ENCODE assay signal across 24 mouse cellular contexts in genomic region chr7:139125881-139126280, GRCm38 (mm10). TPM values are rescaled to one million over a fixed set of nuclear protein-coding genes. Genes with fewer than 3 reads are reported as not detected.
DNase-seq lines count a peak whose midpoint lies in the region; ATAC-seq lines count a peak whose summit lies in the region.
"Had no signal": no experiment of that assay in that cellular context is flagged by ENCODE, and none has a peak within 500 bp of the region (broad histone marks: within the 10 kb centered on the region; RNA-seq: fewer than 3 reads in every experiment).

No protein-coding gene starts in this region.

- peak; percentile 13 for DNase-seq in large intestine, adult 2 months (ENCODE audit: low read depth, low spot score)
- DNase-seq in adrenal gland, postnatal 36 days = no peak
- DNase-seq in embryonic facial prominence, embryonic 10.5 days (ENCODE audit: low spot score) = no peak
- DNase-seq: adrenal gland, adult 8-10 months; adrenal gland, postnatal 25 days; cerebellum, adult 18-20 months; cerebellum, adult 9-11 months; cerebellum, postnatal 25 days; embryo, embryonic 11 days; gastrocnemius, adult 2 months; gastrocnemius, postnatal 14 days; heart, adult 18-20 months; heart, postnatal 10 days; heart, postnatal 36 days had no signal

- H3K9me3 ChIP-seq in embryonic facial prominence, embryonic 10.5 days = no peaks in the 10 kb centered on the region
- H3K9me3 ChIP-seq: heart, embryonic 12.5 days; heart, embryonic 15.5 days had no signal

- no peak overlapping the region for H3K27ac ChIP-seq in embryonic facial prominence, embryonic 10.5 days (replicated peaks)
- H3K27ac ChIP-seq: gastrocnemius, adult 2 months; heart, embryonic 15.5 days; hindbrain, embryonic 14.5 days; hindbrain, postnatal 0 days had no signal

- 31% methylated on average over 4 of the region's 4 CpGs for WGBS in large intestine, adult 2 months
- WGBS in embryonic facial prominence, embryonic 10.5 days = 87% methylated on average over 4 of the region's 4 CpGs

- H3K27me3 ChIP-seq in embryonic facial prominence, embryonic 10.5 days (replicated peaks; ENCODE audit: low read depth, poor library complexity, severe bottlenecking) = peaks cover 4% of the 10 kb centered on the region; the same call in 1 of the 2 replicates

- H3K36me3 ChIP-seq in embryonic facial prominence, embryonic 10.5 days (replicated peaks) = no peaks in the 10 kb centered on the region
- H3K36me3 ChIP-seq: heart, embryonic 12.5 days; heart, embryonic 15.5 days had no signal

- no peak overlapping the region for H3K4me3 ChIP-seq in embryonic facial prominence, embryonic 10.5 days
- H3K4me3 ChIP-seq: gastrocnemius, adult 2 months; heart, embryonic 12.5 days; heart, embryonic 15.5 days had no signal

- ATAC-seq in common myeloid progenitor, adult 5-6 weeks (replicated peaks; ENCODE audit: low read depth, poor library complexity, severe bottlenecking) = peak; percentile 56
- ATAC-seq in megakaryocyte progenitor cell, adult 5-6 weeks (replicated peaks; ENCODE audit: poor library complexity) = peak; percentile 43
- ATAC-seq in erythroblast, adult 5-6 weeks (replicated peaks; ENCODE audit: low FRiP score, poor library complexity, severe bottlenecking) = no peak
- ATAC-seq: activated CD4-positive, CD25-positive, alpha-beta regulatory T cell, adult 4 months; forebrain, embryonic 14.5 days; inflammation-experienced regulatory T-cells, adult 6 months had no signal

- H3K4me1 ChIP-seq in embryonic facial prominence, embryonic 10.5 days = peaks cover 11% of the 10 kb centered on the region
- H3K4me1 ChIP-seq: heart, embryonic 12.5 days had no signal

RNA-seq across cellular contexts. Expression of gene Dpysl4, which starts 40.1 kb away (rescaled TPM):
- not detected in 2 replicates for total RNA-seq in common myeloid progenitor, adult 5-6 weeks (2017)
- polyA plus RNA-seq in large intestine, adult 2 months (2012; rRNA removed) = 0.78 and 0.84 TPM in 2 replicates
- not detected in 2 replicates for total RNA-seq in megakaryocyte progenitor cell, adult 5-6 weeks (2015)
- not detected in 2 replicates for total RNA-seq in megakaryocyte progenitor cell, adult 5-6 weeks (2017)
- 1 to 10 TPM in 1 of 2 experiments, under 1 TPM in 1; 0.83 to 2.2 TPM for total RNA-seq in adrenal gland, postnatal 36 days (2021)
- polyA plus RNA-seq in embryonic facial prominence, embryonic 10.5 days (2016; fragmentation: Nextera tagmentation; extraction: Ambion mirVana) = 63.8 and 64.4 TPM in 2 replicates
- not detected in 2 replicates for total RNA-seq in erythroblast, adult 5-6 weeks (2015; ENCODE audit: low replicate concordance)
- not detected in 2 replicates for total RNA-seq in erythroblast, adult 5-6 weeks (2017; ENCODE audit: low replicate concordance)
- polyA plus RNA-seq: activated CD4-positive, CD25-positive, alpha-beta regulatory T cell, adult 4 months had no signal
